Mouse (Mus musculus): ENCODE results near the gene Josd2. TPM values are rescaled to one million over a fixed set of nuclear protein-coding genes. Genes with fewer than 3 reads are reported as not detected.

Josd2 gene
- total and polyA plus RNA-seq, 3 experiments, result 33.9 to 57.7 (median 54.8) TPM

DNA sequence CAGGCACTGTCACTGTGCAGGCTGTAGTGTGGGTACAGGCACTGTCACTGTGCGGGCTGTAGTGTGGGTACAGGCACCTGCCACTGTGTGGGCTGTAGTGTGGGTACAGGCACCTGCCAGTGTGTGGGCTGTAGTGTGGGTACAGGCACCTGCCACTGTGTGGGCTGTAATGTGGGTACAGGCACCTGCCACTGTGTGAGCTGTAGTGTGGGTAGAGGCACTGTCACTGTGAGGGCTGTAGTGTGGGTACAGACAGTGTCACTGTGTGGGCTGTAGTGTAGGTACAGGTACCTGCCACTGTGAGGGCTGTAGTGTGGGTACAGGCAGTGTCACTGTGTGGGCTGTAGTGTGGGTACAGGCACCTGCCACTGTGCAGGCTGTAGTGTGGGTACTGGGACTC lies 16.3 kb downstream of the Josd2 start:
- no peaks in the 10 kb centered on the region for H3K4me1 ChIP-seq (ENCODE audit: control insufficient read depth in 1 of 2, insufficient read depth in 2 of 2)
- dilution Hi-C loops (cut with MboI; ENCODE audit: extremely low pct_ligation_motif_present, extremely low pct_unique_long_range_greater_than_20kb, low sequenced_read_pairs) (no loop called here), in situ Hi-C loops (cut with MboI; ENCODE audit: low pct_ligation_motif_present, low pct_unique_long_range_greater_than_20kb, low sequenced_read_pairs) (loop anchor here (10.0 kb wide), 1 partner anchor 99 kb away; the partner anchor contains the start of genes 1700008O03Rik and Syt3)
- H3K9me3 ChIP-seq (replicated peaks; ENCODE audit: low read length), result no peaks in the 10 kb centered on the region
- no peaks in the 10 kb centered on the region for H3K79me2 ChIP-seq (replicated peaks; ENCODE audit: control insufficient read depth, extremely low read depth, insufficient read depth, poor library complexity, severe bottlenecking)
- H3K9ac ChIP-seq (ENCODE audit: insufficient read depth, low read depth), result no peak overlapping the region
- H3K27me3 ChIP-seq (replicated peaks), result peaks cover 31% of the 10 kb centered on the region
- H3K27ac ChIP-seq (ENCODE audit: insufficient read depth, low read depth), result no peak overlapping the region
- H3K4me3 ChIP-seq (replicated peaks in 1 of 3; ENCODE audit: low read depth in 2 of 3, low read length in 2 of 3, poor library complexity in 1 of 3), result no peak overlapping the region
- no peak for DNase-seq (ENCODE audit: extremely low read depth)
- TF ChIP-seq POLR2A (IDR thresholded peaks at IDR 0.05; ENCODE audit: low read depth, low read length) (no peak), MEF2A (IDR thresholded peaks at IDR 0.05; ENCODE audit: borderline replicate concordance, low read depth, low read length) (no peak), CTCF (conservative IDR thresholded peaks at IDR 0.05 in 1 of 2, IDR thresholded peaks at IDR 0.05 in 1 of 2; ENCODE audit: low read depth in 2 of 2, low read length in 2 of 2) (no peak), MAX (IDR thresholded peaks at IDR 0.05; ENCODE audit: low read length) (no peak)
- peaks cover 3 to 32% of the 10 kb centered on the region in 2 experiments for H3K36me3 ChIP-seq (replicated peaks in 1 of 2; ENCODE audit: control insufficient read depth in 1 of 2, insufficient read depth in 1 of 2, low read length in 1 of 2)
- no peak overlapping the region for H3K4me2 ChIP-seq (ENCODE audit: insufficient read depth, low read depth, poor library complexity, severe bottlenecking)

DNA sequence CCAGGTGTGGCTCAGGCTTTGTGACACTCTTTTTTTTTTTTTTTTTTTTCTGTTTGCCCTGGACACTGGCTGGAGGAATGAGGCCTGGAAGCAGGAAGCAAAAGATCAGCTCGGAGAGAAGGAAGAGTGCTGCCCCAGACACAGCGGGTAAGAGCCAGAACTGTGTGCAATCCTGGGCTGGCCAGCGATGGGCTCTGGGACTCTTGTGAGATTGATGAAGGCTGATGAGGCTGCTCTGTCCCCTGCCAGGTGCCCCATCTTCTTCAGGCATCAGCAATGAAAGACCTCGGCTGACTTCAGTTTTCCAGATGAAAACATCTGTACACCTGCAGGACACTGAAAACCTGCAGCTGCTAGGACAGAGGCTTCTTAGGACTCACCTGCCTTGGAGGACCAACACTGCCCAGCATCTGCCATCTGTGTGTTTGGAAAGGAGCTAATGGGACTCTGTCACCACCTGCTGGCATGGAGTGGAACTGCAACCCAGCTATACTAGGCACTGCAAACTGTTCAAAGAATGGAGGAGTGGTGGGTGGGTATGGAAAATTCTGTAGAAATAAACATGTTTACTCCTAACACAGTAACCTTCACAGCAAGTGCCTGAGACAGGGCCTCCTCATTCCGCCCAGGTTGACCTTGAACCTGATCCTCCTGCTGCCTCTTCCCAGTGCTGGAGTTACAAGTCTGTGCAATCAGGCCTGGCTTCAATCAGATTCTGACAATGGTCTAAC lies 17.2 kb downstream of the Josd2 start:
- dilution Hi-C loops (cut with MboI; ENCODE audit: extremely low pct_ligation_motif_present, extremely low pct_unique_long_range_greater_than_20kb, low sequenced_read_pairs) (no loop called here), in situ Hi-C loops (cut with MboI; ENCODE audit: low pct_ligation_motif_present, low pct_unique_long_range_greater_than_20kb, low sequenced_read_pairs) (loop anchor here (10.0 kb wide), 1 partner anchor 100 kb away; the partner anchor contains the start of genes 1700008O03Rik and Syt3)
- Histone ChIP-seq H3K27ac (ENCODE audit: insufficient read depth, low read depth) (no peak overlapping the region), H3K9me3 (replicated peaks; ENCODE audit: low read length) (no peaks in the 10 kb centered on the region), H3K27me3 (replicated peaks) (peaks cover 24% of the 10 kb centered on the region), H3K36me3 (replicated peaks in 1 of 2; ENCODE audit: control insufficient read depth in 1 of 2, insufficient read depth in 1 of 2, low read length in 1 of 2) (peaks cover 4 to 39% of the 10 kb centered on the region in 2 experiments), H3K4me2 (ENCODE audit: insufficient read depth, low read depth, poor library complexity, severe bottlenecking) (no peak overlapping the region), H3K79me2 (replicated peaks; ENCODE audit: control insufficient read depth, extremely low read depth, insufficient read depth, poor library complexity, severe bottlenecking) (no peaks in the 10 kb centered on the region), H3K4me1 (ENCODE audit: control insufficient read depth in 1 of 2, insufficient read depth in 2 of 2) (no peaks in the 10 kb centered on the region), H3K9ac (ENCODE audit: insufficient read depth, low read depth) (no peak overlapping the region), H3K4me3 (replicated peaks in 1 of 3; ENCODE audit: low read depth in 2 of 3, low read length in 2 of 3, poor library complexity in 1 of 3) (no peak overlapping the region)
- TF ChIP-seq ZC3H11A (IDR thresholded peaks at IDR 0.05; ENCODE audit: low read depth, low read length) (peak; percentile 62), MEF2A (IDR thresholded peaks at IDR 0.05; ENCODE audit: borderline replicate concordance, low read depth, low read length) (no peak), SMC3 (IDR thresholded peaks at IDR 0.05; ENCODE audit: low read depth, low read length) (peak; percentile 97), CTCF (conservative IDR thresholded peaks at IDR 0.05 in 1 of 2, IDR thresholded peaks at IDR 0.05 in 1 of 2; ENCODE audit: low read depth in 2 of 2, low read length in 2 of 2) (peak; percentile 97 to 100), RAD21 (IDR thresholded peaks at IDR 0.05; ENCODE audit: low read depth, low read length) (peak; percentile 96), PAX5 (IDR thresholded peaks at IDR 0.05; ENCODE audit: low read length) (no peak), NRF1 (IDR thresholded peaks at IDR 0.05; ENCODE audit: low read depth, low read length) (no peak)
- peak; percentile 76 for DNase-seq (ENCODE audit: extremely low read depth)

DNA sequence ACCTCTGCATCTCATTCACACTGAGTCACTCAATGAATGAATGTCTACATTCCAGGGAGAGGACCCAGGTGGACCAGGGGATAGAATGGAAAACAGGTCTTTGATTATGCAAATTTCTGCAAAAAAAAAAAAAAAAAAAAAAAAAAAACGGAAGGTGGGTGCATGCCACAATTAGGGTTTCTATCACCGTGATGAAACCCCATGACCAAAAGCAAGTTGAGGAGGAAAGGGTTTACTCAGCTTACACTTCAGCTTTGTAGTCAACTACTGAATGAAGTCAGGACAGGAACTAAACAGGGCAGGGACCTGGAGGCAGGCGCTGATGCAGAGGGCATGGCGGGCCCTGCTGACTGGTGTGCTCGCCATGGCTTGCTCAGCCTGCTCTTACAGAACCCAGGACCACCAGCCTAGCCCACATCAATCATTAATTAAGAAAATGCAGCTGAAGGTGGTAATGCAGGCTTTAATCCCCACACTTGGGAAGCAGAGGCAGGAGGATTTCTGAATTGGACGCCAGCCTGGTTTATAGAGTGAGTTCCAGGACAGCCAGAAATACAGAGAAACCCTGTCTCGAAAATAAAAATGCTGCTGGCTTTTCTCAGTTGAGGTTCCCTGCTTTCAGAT lies 17.9 kb downstream of the Josd2 start:
- no peak overlapping the region for H3K9ac ChIP-seq (ENCODE audit: insufficient read depth, low read depth)
- no peaks in the 10 kb centered on the region for H3K4me1 ChIP-seq (ENCODE audit: control insufficient read depth in 1 of 2, insufficient read depth in 2 of 2)
- H3K36me3 ChIP-seq (replicated peaks in 1 of 2; ENCODE audit: control insufficient read depth in 1 of 2, insufficient read depth in 1 of 2, low read length in 1 of 2), result peaks cover 9 to 46% of the 10 kb centered on the region in 2 experiments
- H3K27me3 ChIP-seq (replicated peaks), result peaks cover 17% of the 10 kb centered on the region
- in situ Hi-C loops (cut with MboI; ENCODE audit: low pct_ligation_motif_present, low pct_unique_long_range_greater_than_20kb, low sequenced_read_pairs) (loop anchor here (10.0 kb wide), 1 partner anchor 101 kb away; the partner anchor contains the start of genes 1700008O03Rik and Syt3), dilution Hi-C loops (cut with MboI; ENCODE audit: extremely low pct_ligation_motif_present, extremely low pct_unique_long_range_greater_than_20kb, low sequenced_read_pairs) (no loop called here)
- TF ChIP-seq TCF12 (IDR thresholded peaks at IDR 0.05; ENCODE audit: low read depth, low read length), result no peak
- no peak for DNase-seq (ENCODE audit: extremely low read depth)
- H3K9me3 ChIP-seq (replicated peaks; ENCODE audit: low read length), result no peaks in the 10 kb centered on the region
- no peak overlapping the region for H3K4me3 ChIP-seq (replicated peaks in 1 of 3; ENCODE audit: low read depth in 2 of 3, low read length in 2 of 3, poor library complexity in 1 of 3)
- H3K27ac ChIP-seq (ENCODE audit: insufficient read depth, low read depth), result no peak overlapping the region
- no peak overlapping the region for H3K4me2 ChIP-seq (ENCODE audit: insufficient read depth, low read depth, poor library complexity, severe bottlenecking)
- H3K79me2 ChIP-seq (replicated peaks; ENCODE audit: control insufficient read depth, extremely low read depth, insufficient read depth, poor library complexity, severe bottlenecking), result no peaks in the 10 kb centered on the region

Data from CH12.LX (cell line).